Mouse (Mus musculus) c-Kit-positive CD71-positive TER-119-negative erythroid progenitor cells, embryonic 14.5 days (primary cell): ENCODE results near the gene Slbp.
A peak's percentile ranks its signal among the peaks of the same experiment; 100 is the strongest.

Experiments
- DNase-seq: peaks from one replicate; pipeline ENCODE4 v3.0.0-alpha.2; 2013; ENCODE audit warnings: low read depth

Slbp gene

DNA sequence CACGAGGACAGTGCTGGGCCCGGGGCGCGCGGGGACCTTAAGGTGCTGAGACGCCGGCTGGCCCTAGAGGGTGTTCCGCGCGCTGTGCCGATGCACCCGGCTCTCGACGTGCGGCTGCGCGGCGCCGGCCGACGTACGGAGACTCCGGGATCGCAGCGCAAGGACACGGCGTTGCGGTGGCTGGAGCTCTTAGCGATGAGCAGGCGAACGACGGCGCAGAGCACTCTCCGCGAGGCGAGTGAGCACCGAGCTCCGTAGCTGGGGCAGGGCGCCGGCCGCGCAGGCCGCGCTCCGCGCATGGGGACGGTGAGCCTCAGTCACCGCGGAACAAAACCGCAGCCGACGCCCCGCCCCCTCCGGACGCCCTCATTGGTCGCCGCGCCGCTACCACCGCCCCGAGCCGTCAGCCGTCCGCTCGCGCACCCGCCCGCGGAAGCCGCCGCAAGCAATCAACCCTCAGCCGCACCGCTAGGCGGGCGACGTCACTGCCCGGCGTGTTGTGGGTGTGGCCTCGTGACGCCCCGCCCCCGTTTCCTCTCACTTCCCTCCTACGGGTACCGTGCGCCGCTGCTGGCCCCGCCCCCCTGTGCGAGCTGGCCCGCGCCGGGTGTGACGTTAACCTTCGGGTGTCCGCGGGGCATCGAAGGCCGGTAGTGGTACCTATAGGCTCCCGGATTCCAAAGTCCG, 22.9 kb downstream of the Slbp start, which contains the start of the genes Fam53a and Gm9903:
Gene Fam53a, minus strand, starts transcription at position 335 of the 687 bp plus-strand sequence.
Gene Gm9903, plus strand, starts transcription at position 625 of the 687 bp plus-strand sequence.
- peak; percentile 93 for DNase-seq

DNA sequence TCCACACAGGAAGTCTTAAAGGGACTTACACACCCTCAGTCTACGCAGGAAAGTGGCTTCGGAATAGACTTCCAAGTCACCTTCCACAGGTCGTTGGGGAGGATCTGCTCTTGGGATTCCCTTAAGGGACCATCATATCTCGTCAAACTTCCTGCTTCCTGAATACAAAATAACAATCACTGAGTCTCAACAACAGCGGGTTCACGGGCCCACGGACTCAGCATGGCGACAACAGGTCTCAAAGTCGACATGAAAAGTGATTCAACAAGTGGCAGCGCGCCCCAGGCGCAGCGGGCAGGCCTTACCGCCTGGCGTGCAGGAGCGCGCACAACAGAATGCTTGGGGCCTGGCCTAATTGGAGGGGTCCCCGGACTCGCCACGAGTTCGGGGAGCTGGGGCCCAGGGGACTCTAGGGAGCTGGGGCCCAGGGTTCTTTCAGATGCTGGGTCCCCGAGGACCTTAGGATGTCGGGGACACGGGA, 23.5 kb downstream of the Slbp start:
- no peak for DNase-seq

DNA sequence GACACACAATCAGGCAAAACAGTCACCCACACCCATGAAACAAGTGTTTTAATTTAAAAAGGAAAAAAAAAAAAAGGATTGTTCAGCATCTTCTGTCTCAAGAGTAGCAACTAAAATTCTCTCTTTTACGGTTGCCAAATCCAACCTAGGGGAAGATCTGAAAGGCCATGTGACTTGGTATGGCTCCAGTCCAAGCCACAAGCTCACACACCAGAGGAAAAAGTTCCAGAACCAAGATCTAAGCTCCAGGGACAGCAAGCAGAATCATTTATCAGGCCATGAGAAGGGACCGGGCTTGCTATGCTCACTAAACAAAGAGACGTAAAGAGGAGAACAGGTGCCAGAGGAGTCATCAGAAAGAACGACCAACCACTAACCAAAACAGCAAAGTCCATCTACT, 24.4 kb downstream of the Slbp start:
- DNase-seq, result no peak

DNA sequence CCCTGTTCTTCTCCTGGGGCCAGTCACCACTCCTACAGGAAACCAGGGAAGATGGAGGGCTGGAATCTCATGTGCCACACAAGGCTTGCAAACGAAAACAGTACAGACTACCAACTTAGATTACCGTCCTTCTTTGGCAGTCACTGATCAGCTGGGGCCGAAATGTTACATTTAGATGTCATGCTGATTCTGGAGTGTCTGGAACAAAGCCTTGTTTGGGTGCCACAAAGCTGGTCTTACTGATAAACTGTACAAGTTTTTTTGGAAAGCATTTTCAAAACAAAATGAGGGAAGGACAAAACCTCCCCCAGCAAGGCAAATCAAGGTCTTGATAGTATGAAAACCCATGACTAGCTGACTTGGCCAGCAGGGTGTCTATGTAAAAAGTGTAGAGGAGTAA, 28.6 kb downstream of the Slbp start:
- DNase-seq, result no peak

DNA sequence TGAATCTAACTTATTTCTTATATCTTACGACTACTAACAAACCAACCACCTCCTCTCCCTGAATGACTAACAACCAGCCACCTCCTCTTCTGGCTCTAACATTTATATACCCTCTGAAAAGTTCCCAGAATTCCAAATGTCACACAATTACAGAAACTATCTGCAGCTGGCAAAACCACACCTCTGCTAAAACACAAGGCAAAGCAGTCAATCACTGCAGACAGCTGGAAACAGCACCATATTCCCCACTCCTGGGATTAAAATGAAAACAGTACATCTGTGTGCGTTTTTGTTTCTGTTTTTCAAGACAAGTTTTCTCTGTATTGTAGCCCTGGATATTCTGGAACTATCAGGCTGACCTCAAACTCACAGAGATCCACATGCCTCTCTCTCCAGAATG, 29.7 kb downstream of the Slbp start:
- no peak for DNase-seq

- DNase-seq, result no peak
These were observed 38.0 kb downstream of the Slbp start for GRCm38 (mm10) chr5:33614391-33614790.

DNA sequence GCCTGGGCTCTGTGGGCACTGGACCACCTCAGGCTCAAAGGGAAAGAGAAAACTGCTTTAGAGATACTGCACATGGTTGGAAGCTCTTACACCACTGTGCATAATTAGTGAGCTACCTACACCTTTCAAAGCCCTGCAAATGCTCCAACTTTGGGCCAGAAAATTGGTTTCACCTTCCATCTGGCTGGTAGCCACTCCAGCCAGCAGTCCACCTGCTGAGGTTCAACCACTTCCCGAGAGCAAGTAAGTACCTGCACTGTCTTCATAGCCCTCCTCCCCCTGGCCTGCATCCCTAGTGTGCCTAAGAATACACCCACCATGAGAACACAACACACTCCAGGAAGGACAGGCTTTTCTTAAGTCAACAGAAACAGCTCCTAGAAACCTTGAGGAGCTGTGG, 40.6 kb downstream of the Slbp start:
- no peak for DNase-seq

- no peak for DNase-seq
These were observed 43.1 kb downstream of the Slbp start for GRCm38 (mm10) chr5:33609226-33609625.

DNA sequence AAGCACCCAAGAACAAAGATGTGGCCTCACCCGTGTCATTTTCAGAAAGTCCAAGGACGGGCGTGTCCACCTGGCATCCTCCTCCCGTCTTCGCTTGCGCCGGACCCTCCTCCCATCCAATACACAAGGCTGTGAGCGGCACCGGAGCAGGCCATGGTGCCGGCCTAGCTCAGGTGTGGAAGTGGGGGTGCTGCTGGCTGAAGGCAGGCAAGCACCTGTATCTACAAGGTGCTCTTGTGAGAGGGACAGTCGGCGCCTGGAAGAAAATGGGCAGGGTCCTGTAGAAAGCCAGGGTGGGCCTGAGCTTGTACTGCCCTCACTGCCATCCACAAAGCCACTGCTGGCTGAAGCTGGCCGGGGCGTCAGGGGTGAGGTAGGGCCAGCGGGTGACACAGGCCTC, 44.9 kb downstream of the Slbp start:
- no peak for DNase-seq

DNA sequence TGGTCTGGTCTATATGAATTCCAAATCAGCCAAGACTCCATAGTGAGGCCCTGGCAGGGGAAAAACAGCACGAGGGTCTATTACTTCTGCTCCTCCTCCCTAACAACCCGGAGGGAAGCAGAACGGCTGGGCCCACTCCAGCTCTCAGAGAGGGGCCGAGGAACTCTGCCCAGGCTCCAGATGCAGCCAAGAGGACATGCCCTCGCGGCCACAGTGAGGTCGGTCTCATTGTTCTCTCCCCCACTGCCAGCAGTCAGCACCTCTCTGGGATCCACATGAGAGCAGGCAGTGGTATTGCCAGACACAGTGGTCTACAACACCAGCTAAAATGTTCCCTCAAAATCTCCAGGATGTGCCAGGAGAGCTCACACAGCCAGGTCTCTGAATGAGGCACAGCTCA, 45.7 kb downstream of the Slbp start:
- no peak for DNase-seq

- no peak for DNase-seq
These were observed 47.1 kb downstream of the Slbp start for GRCm38 (mm10) chr5:33605314-33605713.

- DNase-seq, result peak; percentile 10
These were observed 58.8 kb downstream of the Slbp start for GRCm38 (mm10) chr5:33593620-33594019.

GRCm38 (mm10) chr5:33589221-33589888, 63.0 kb downstream of the Slbp start:
- peak; percentile 55 for DNase-seq

GRCm38 (mm10) chr5:33588066-33588465, 64.3 kb downstream of the Slbp start:
- no peak for DNase-seq

- DNase-seq, result no peak
These were observed 64.8 kb downstream of the Slbp start for GRCm38 (mm10) chr5:33587498-33588058.
